Comparison of ENCODE assay signal across 8 mouse cellular contexts in genomic region chr4:40285582-40285981, GRCm38 (mm10). TPM values are rescaled to one million over a fixed set of nuclear protein-coding genes. Genes with fewer than 3 reads are reported as not detected.
DNase-seq lines count a peak whose midpoint lies in the region; ATAC-seq lines count a peak whose summit lies in the region.

No protein-coding gene starts in this region.

- intact Hi-C loops in left cerebral cortex, postnatal 10 days (cut with DNase I): loop anchor here (2.0 kb wide), 1 partner anchor 149 kb away; no protein-coding TSS in a partner anchor

- H3K4me2 ChIP-seq in kidney, embryonic 16.5 days (replicated peaks; ENCODE audit: low read depth, low read length): no peak overlapping the region

- WGBS in kidney, embryonic 16.5 days: 20% methylated on average over 4 of the region's 4 CpGs

- H3K27me3 ChIP-seq in kidney, embryonic 16.5 days (ENCODE audit: insufficient read depth, low read length): no peaks in the 10 kb centered on the region

- no peaks in the 10 kb centered on the region for H3K36me3 ChIP-seq in kidney, embryonic 16.5 days (ENCODE audit: insufficient read depth, low read length)

- no peak overlapping the region for H3K27ac ChIP-seq in kidney, embryonic 16.5 days (ENCODE audit: low read length)

- H3K9me3 ChIP-seq in kidney, embryonic 16.5 days (ENCODE audit: low read length): peaks cover 2% of the 10 kb centered on the region; the same call in 1 of the 2 replicates

- H3K4me3 ChIP-seq in kidney, embryonic 16.5 days (ENCODE audit: low read length): no peak overlapping the region

- no peaks in the 10 kb centered on the region for H3K4me1 ChIP-seq in kidney, embryonic 16.5 days (ENCODE audit: insufficient read depth, low read length)

- no peak overlapping the region for H3K9ac ChIP-seq in kidney, embryonic 16.5 days (replicated peaks; ENCODE audit: low read length)

- no peak for ATAC-seq in kidney, embryonic 16.5 days (ENCODE audit: low FRiP score, low TSS enrichment)
- ATAC-seq in hematopoietic stem cell, adult 5-6 weeks (replicated peaks in 1 of 2; ENCODE audit: insufficient read depth in 1 of 2, low FRiP score in 2 of 2, low TSS enrichment in 1 of 2, low read depth in 1 of 2, poor library complexity in 2 of 2, severe bottlenecking in 2 of 2): peak; percentile 60 to 74; a peak in 3 of 4 replicates
- ATAC-seq in neutrophil, adult 5-6 weeks (ENCODE audit: extremely low read depth, insufficient number of reproducible peaks, low FRiP score, poor library complexity, severe bottlenecking): peak; percentile 78; the same call in 1 of the 2 replicates

- peak; percentile 57 for DNase-seq in kidney, adult 11 months
- DNase-seq in R1 (ENCODE audit: low read depth, low spot score): peak; percentile 81
- DNase-seq in cerebellum, postnatal 25 days: peak; percentile 52 to 81
- DNase-seq in left cerebral cortex, postnatal 10 days (ENCODE audit: extremely low spot score in 1 of 2, low spot score in 2 of 2): peak; percentile 40 to 61
- peak; percentile 75 for DNase-seq in thymus, postnatal 25 days

RNA-seq across cellular contexts. Expression of gene Ndufb6, which starts 6.4 kb away (rescaled TPM):
- polyA plus RNA-seq in kidney, embryonic 16.5 days (2015; fragmentation: Nextera tagmentation; extraction: Ambion mirVana): 353 and 371 TPM in 2 replicates
- 43.8 and 50.3 TPM in 2 replicates for total RNA-seq in hematopoietic stem cell, adult 5-6 weeks (2017)
- total RNA-seq in left cerebral cortex, postnatal 10 days (2021): 100 to 1,000 TPM; 213 to 222 TPM
- total RNA-seq in neutrophil, adult 5-6 weeks (2017): 12.2 and 24.1 TPM in 2 replicates

RNA-seq across cellular contexts. Expression of gene Topors, which starts 15.9 kb away (rescaled TPM):
- polyA plus RNA-seq in kidney, embryonic 16.5 days (2015; fragmentation: Nextera tagmentation; extraction: Ambion mirVana): 42.4 and 44.8 TPM in 2 replicates
- 110 and 135 TPM in 2 replicates for total RNA-seq in hematopoietic stem cell, adult 5-6 weeks (2017)
- 10 to 100 TPM; 16.0 to 17.8 TPM for total RNA-seq in left cerebral cortex, postnatal 10 days (2021)
- total RNA-seq in neutrophil, adult 5-6 weeks (2017): 64.3 and 72.3 TPM in 2 replicates

RNA-seq across cellular contexts. Expression of gene Smim27, which starts 16.2 kb away (rescaled TPM):
- 30.1 and 31.7 TPM in 2 replicates for polyA plus RNA-seq in kidney, embryonic 16.5 days (2015; fragmentation: Nextera tagmentation; extraction: Ambion mirVana)
- 11.1 and 50.3 TPM in 2 replicates for total RNA-seq in hematopoietic stem cell, adult 5-6 weeks (2017)
- total RNA-seq in left cerebral cortex, postnatal 10 days (2021): 10 to 100 TPM in 1 of 2 experiments, 1 to 10 TPM in 1; 8.5 to 14.4 TPM
- total RNA-seq in neutrophil, adult 5-6 weeks (2017): 1.6 and 3.6 TPM in 2 replicates

RNA-seq across cellular contexts. Expression of gene Ddx58, which starts 46.0 kb away (rescaled TPM):
- polyA plus RNA-seq in kidney, embryonic 16.5 days (2015; fragmentation: Nextera tagmentation; extraction: Ambion mirVana): 7.8 and 12.3 TPM in 2 replicates
- total RNA-seq in hematopoietic stem cell, adult 5-6 weeks (2017): 65.7 and 83.7 TPM in 2 replicates
- total RNA-seq in left cerebral cortex, postnatal 10 days (2021): 1 to 10 TPM; 3.5 to 4.8 TPM
- 153 and 157 TPM in 2 replicates for total RNA-seq in neutrophil, adult 5-6 weeks (2017)
